Mouse (Mus musculus) spleen, adult 18-20 months (tissue): Measurements from ENCODE around the gene Lrrc71.

Experiments
- DNase-seq, 2 experiments: peaks; one replicate each; pipeline ENCODE4 v3.0.0; 2022; ENCODE audit warnings: mixed read lengths in 2 of 2

Gene Lrrc71

GRCm38 (mm10) chr3:87748431-87748830 is at the start of gene Lrrc71:
Lrrc71 (minus strand) TSS chr3:87748625.
- no peak for DNase-seq

GRCm38 (mm10) chr3:87796736-87797334 is 48.4 kb upstream of the Lrrc71 start, which contains the start of gene Insrr:
Insrr (plus strand) TSS chr3:87796951.
- DNase-seq: no peak

- DNase-seq: peak in 1 of 2 experiments; percentile 41
Observed at GRCm38 (mm10) chr3:87795336-87796277, 47.2 kb upstream of the Lrrc71 start.

- no peak for DNase-seq
Observed at GRCm38 (mm10) chr3:87794922-87795325, 46.5 kb upstream of the Lrrc71 start, which contains the start of gene Ntrk1. Ntrk1 (minus strand) TSS chr3:87795162.

- no peak for DNase-seq
Observed at GRCm38 (mm10) chr3:87789768-87790167, 41.3 kb upstream of the Lrrc71 start.

GRCm38 (mm10) chr3:87789248-87789647 is 40.8 kb upstream of the Lrrc71 start:
- no peak for DNase-seq

GRCm38 (mm10) chr3:87785626-87786214 is 37.3 kb upstream of the Lrrc71 start:
- DNase-seq: no peak

- no peak for DNase-seq
Observed at GRCm38 (mm10) chr3:87785156-87785555, 36.7 kb upstream of the Lrrc71 start.

- no peak for DNase-seq
Observed at GRCm38 (mm10) chr3:87783282-87784023, 35.0 kb upstream of the Lrrc71 start.

- no peak for DNase-seq
Observed at GRCm38 (mm10) chr3:87779086-87779485, 30.7 kb upstream of the Lrrc71 start.

GRCm38 (mm10) chr3:87778283-87778682 is 29.9 kb upstream of the Lrrc71 start:
- DNase-seq: no peak

- no peak for DNase-seq
Observed at GRCm38 (mm10) chr3:87771088-87771487, 22.7 kb upstream of the Lrrc71 start.

GRCm38 (mm10) chr3:87770280-87770679 is 21.9 kb upstream of the Lrrc71 start:
- DNase-seq: peak in 1 of 2 experiments; percentile 37

- DNase-seq: no peak
Observed at GRCm38 (mm10) chr3:87769506-87769905, 21.1 kb upstream of the Lrrc71 start.

- DNase-seq: peak; percentile 72 to 83
Observed at GRCm38 (mm10) chr3:87768844-87769243, 20.4 kb upstream of the Lrrc71 start.

- peak in 1 of 2 experiments; percentile 15 for DNase-seq
Observed at GRCm38 (mm10) chr3:87768431-87768830, 20.0 kb upstream of the Lrrc71 start.

GRCm38 (mm10) chr3:87767764-87768163 is 19.3 kb upstream of the Lrrc71 start:
- DNase-seq: peak in 1 of 2 experiments; percentile 5

- no peak for DNase-seq
Observed at GRCm38 (mm10) chr3:87766284-87766667, 17.9 kb upstream of the Lrrc71 start.

GRCm38 (mm10) chr3:87765631-87766283 is 17.3 kb upstream of the Lrrc71 start:
- no peak for DNase-seq

GRCm38 (mm10) chr3:87765091-87765490 is 16.7 kb upstream of the Lrrc71 start:
- peak; percentile 65 to 67 for DNase-seq

GRCm38 (mm10) chr3:87764506-87764905 is 16.1 kb upstream of the Lrrc71 start:
- peak in 1 of 2 experiments; percentile 9 for DNase-seq

- DNase-seq: peak; percentile 27 to 38
Observed at GRCm38 (mm10) chr3:87763683-87764289, 15.4 kb upstream of the Lrrc71 start.
